Mouse (Mus musculus): Measurements from ENCODE around the gene Fam207a. TPM values are rescaled to one million over a fixed set of nuclear protein-coding genes. Genes with fewer than 3 reads are reported as not detected.

Gene Fam207a
- total and polyA plus RNA-seq, 3 experiments, result 14.5 to 122 (median 39.4) TPM

DNA sequence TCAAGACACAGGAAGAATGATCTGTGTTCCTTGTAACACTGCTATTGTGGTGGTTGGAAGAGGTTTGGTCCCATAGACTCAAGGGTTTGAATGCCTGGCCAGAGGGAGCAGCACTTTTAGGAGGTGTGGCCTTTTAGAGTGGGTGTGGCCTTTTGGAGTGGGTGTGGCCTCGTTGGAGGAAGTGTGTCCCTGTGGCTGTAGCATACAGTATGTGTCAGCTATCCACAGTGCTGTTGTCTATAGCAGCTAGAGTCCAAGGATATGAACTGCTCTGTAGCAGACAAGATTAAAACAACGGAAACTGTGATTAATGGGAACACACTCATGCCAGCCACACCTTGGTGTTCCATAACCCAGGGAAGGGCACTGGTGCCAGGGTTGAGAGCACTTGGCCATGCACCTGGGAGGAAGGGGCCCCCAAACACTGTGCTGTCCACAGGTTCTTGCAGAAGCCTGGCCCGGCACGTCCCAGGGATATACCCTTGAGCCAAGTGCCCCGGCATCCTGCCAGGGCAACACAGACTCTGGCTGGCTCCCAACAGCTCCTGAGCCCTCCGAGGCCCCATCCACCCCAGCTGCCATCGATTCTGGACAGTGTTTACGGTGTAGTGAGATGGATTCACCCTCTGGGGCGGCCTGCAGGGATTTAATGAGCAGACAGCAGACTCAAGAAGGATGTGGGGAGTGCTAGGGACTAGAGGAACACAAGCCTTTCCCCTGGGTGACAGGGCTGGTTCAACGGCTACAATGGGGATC, 51.2 kb downstream of the Fam207a start:
- no peaks in the 10 kb centered on the region for H3K36me3 ChIP-seq (replicated peaks)
- H3K27me3 ChIP-seq (ENCODE audit: insufficient read depth, low read length), result peaks cover 24% of the 10 kb centered on the region
- H3K9me3 ChIP-seq (replicated peaks), result no peaks in the 10 kb centered on the region
- TF ChIP-seq POLR2AphosphoS5 (IDR thresholded peaks at IDR 0.05; ENCODE audit: insufficient replicate concordance, low read depth, low read length) (no peak), CTCF (IDR thresholded peaks at IDR 0.05; ENCODE audit: low read depth, low read length) (no peak), TAL1 (conservative IDR thresholded peaks at IDR 0.05; ENCODE audit: low read depth, low read length) (no peak), GATA2 (IDR thresholded peaks at IDR 0.05; ENCODE audit: borderline replicate concordance, low read depth, low read length) (no peak)
- no peak for DNase-seq (ENCODE audit: low spot score)
- peak; percentile 22; the same call in 1 of the 2 replicates for ATAC-seq (ENCODE audit: extremely low read depth, insufficient number of reproducible peaks, low FRiP score, poor library complexity, severe bottlenecking)
- no peak overlapping the region for H3K4me3 ChIP-seq (ENCODE audit: low read depth, low read length)
- no peaks in the 10 kb centered on the region for H3K4me1 ChIP-seq (ENCODE audit: insufficient read depth, low read depth, low read length)

DNA sequence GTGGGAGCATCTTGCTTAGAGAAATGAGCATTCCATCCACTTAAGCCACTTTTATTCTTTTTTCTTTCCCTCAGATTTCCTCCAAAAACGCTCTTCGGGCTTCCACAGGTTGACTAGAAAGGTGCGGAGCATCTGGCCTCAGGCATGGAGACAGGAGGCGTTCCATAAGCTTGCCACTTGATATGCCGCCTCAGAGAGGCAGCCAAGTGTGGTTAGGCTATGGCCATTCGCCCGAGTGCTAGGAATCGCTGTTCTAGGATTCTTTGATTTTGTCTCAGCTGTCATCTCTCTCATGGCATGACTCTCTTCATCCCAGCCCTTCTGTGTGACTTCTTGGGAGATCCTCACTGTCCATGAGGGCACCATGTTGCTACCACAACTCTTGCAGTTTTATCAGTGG, 54.4 kb downstream of the Fam207a start:
- no peak for TF ChIP-seq POLR2AphosphoS5 (IDR thresholded peaks at IDR 0.05; ENCODE audit: insufficient replicate concordance, low read depth, low read length)
- TF ChIP-seq GATA1 (IDR thresholded peaks at IDR 0.05; ENCODE audit: borderline replicate concordance, low read length), result no peak
- no peak for TF ChIP-seq TAL1 (conservative IDR thresholded peaks at IDR 0.05; ENCODE audit: low read depth, low read length)
- no peak for TF ChIP-seq CTCF (IDR thresholded peaks at IDR 0.05; ENCODE audit: low read depth, low read length)
- no peak for TF ChIP-seq GATA2 (IDR thresholded peaks at IDR 0.05; ENCODE audit: borderline replicate concordance, low read depth, low read length)
- Histone ChIP-seq H3K9me3 (replicated peaks) (no peaks in the 10 kb centered on the region), H3K4me1 (ENCODE audit: insufficient read depth, low read depth, low read length) (no peaks in the 10 kb centered on the region), H3K36me3 (replicated peaks) (no peaks in the 10 kb centered on the region), H3K27me3 (ENCODE audit: insufficient read depth, low read length) (peaks cover 27% of the 10 kb centered on the region), H3K4me3 (ENCODE audit: low read depth, low read length) (no peak overlapping the region)
- DNase-seq (ENCODE audit: low spot score) (no peak), ATAC-seq (ENCODE audit: extremely low read depth, insufficient number of reproducible peaks, low FRiP score, poor library complexity, severe bottlenecking) (no peak)

DNA sequence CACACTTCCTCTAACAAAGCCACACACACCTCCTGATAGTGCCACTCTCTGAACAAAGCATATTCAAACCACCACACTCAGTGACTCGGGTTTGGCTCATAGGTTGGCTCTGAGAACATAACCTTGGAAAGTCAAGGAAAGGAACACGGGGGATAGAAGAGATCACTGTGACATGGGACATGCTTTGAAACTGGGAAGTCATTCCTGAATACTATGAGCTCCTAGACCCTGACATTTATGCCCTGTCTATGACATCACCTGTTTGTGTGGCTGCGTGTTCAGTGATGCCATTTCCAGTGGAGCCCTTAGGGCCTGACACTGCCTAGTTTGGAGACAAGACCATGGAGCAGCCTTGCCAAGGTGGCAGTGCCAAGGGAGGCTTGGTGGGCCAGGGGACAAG, 57.9 kb downstream of the Fam207a start:
- DNase-seq (ENCODE audit: low spot score), result no peak
- ATAC-seq (ENCODE audit: extremely low read depth, insufficient number of reproducible peaks, low FRiP score, poor library complexity, severe bottlenecking), result no peak

DNA sequence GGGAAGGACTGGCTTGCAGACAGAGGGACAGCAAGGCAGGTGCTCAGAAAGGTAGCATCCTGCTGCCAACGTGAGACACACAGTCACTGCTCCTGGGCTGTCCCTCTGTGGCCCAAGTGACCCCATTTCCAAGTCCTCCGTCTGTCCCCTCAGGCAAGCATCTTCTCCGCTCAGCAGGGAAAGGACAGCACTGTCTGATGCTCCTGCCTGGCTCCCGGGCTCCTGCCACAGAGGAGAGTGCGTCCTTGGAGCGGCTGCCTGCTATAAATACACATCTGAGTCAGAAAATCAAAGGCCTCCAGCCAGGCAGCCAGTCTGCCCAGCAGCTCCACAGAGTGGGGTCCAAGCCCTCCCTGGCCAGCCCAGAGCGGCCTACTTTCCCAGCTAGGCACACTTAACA, 59.1 kb downstream of the Fam207a start:
- H3K36me3 ChIP-seq (replicated peaks), result no peaks in the 10 kb centered on the region

More for the DNA sequence above, 57.9 kb downstream of the Fam207a start:
- Histone ChIP-seq H3K4me1 (ENCODE audit: insufficient read depth, low read depth, low read length) (no peaks in the 10 kb centered on the region), H3K9me3 (replicated peaks) (no peaks in the 10 kb centered on the region), H3K27me3 (ENCODE audit: insufficient read depth, low read length) (peaks cover 40% of the 10 kb centered on the region), H3K36me3 (replicated peaks) (no peaks in the 10 kb centered on the region), H3K4me3 (ENCODE audit: low read depth, low read length) (no peak overlapping the region)
- TF ChIP-seq POLR2AphosphoS5 (IDR thresholded peaks at IDR 0.05; ENCODE audit: insufficient replicate concordance, low read depth, low read length), result no peak
- TF ChIP-seq GATA1 (IDR thresholded peaks at IDR 0.05; ENCODE audit: borderline replicate concordance, low read length), result no peak
- TF ChIP-seq TAL1 (conservative IDR thresholded peaks at IDR 0.05; ENCODE audit: low read depth, low read length), result no peak
- no peak for TF ChIP-seq CTCF (IDR thresholded peaks at IDR 0.05; ENCODE audit: low read depth, low read length)
- TF ChIP-seq GATA2 (IDR thresholded peaks at IDR 0.05; ENCODE audit: borderline replicate concordance, low read depth, low read length), result no peak

DNA sequence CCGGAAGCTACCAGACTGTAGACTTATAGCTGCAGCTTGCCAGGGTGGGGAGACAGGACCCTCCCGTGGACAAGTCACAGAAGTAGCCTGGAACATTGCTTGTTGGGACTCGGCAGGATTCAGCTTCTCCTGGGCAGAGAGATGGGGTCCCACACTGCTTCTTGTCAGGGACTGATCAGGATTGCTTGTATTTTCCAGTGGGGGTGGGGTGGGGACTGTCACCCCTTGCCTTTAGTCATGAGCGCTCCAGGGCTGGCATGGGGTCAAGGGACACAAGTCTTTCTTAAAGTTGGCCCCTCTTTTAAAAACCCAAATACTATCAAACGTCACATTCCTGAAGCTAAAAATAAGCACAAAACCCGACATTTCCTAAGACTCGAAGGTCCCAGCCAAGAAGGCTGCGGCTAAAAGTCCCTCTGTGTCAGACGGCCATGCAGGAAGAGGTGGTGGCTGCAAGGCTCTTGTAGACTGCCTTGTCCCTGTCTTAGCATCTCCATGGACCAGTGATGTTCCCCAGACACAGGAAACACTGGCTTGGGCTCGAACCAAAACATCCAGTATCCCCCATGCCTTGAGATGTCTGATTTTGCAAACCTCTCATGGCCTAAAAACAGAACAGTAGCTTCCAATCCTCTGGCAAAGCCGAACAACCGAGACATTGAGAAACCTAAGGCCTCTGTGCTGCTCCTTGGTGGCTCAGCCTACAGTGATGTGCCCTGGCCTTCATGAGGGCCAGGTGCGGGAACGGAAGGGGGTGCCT, 60.2 kb downstream of the Fam207a start:
- H3K27me3 ChIP-seq (ENCODE audit: insufficient read depth, low read length), result peaks cover 46% of the 10 kb centered on the region
- H3K4me1 ChIP-seq (ENCODE audit: insufficient read depth, low read depth, low read length), result no peaks in the 10 kb centered on the region
- H3K4me3 ChIP-seq (ENCODE audit: low read depth, low read length), result no peak overlapping the region
- DNase-seq (ENCODE audit: low spot score) (no peak), ATAC-seq (ENCODE audit: extremely low read depth, insufficient number of reproducible peaks, low FRiP score, poor library complexity, severe bottlenecking) (no peak)
- H3K36me3 ChIP-seq (replicated peaks), result no peaks in the 10 kb centered on the region
- no peak for TF ChIP-seq POLR2AphosphoS5 (IDR thresholded peaks at IDR 0.05; ENCODE audit: insufficient replicate concordance, low read depth, low read length)
- TF ChIP-seq GATA2 (IDR thresholded peaks at IDR 0.05; ENCODE audit: borderline replicate concordance, low read depth, low read length), result no peak
- TF ChIP-seq TAL1 (conservative IDR thresholded peaks at IDR 0.05; ENCODE audit: low read depth, low read length), result no peak
- no peak for TF ChIP-seq GATA1 (IDR thresholded peaks at IDR 0.05; ENCODE audit: borderline replicate concordance, low read length)
- TF ChIP-seq CTCF (IDR thresholded peaks at IDR 0.05; ENCODE audit: low read depth, low read length), result no peak
- no peaks in the 10 kb centered on the region for H3K9me3 ChIP-seq (replicated peaks)

More for the DNA sequence above, 59.1 kb downstream of the Fam207a start:
- TF ChIP-seq GATA2 (IDR thresholded peaks at IDR 0.05; ENCODE audit: borderline replicate concordance, low read depth, low read length), result no peak
- TF ChIP-seq POLR2AphosphoS5 (IDR thresholded peaks at IDR 0.05; ENCODE audit: insufficient replicate concordance, low read depth, low read length), result no peak
- TF ChIP-seq CTCF (IDR thresholded peaks at IDR 0.05; ENCODE audit: low read depth, low read length), result no peak
- no peak for TF ChIP-seq GATA1 (IDR thresholded peaks at IDR 0.05; ENCODE audit: borderline replicate concordance, low read length)
- TF ChIP-seq TAL1 (conservative IDR thresholded peaks at IDR 0.05; ENCODE audit: low read depth, low read length), result no peak
- Histone ChIP-seq H3K4me3 (ENCODE audit: low read depth, low read length) (no peak overlapping the region; the same call in 1 of the 2 replicates), H3K27me3 (ENCODE audit: insufficient read depth, low read length) (peaks cover 44% of the 10 kb centered on the region), H3K9me3 (replicated peaks) (no peaks in the 10 kb centered on the region), H3K4me1 (ENCODE audit: insufficient read depth, low read depth, low read length) (no peaks in the 10 kb centered on the region)
- DNase-seq (ENCODE audit: low spot score), result no peak
- no peak for ATAC-seq (ENCODE audit: extremely low read depth, insufficient number of reproducible peaks, low FRiP score, poor library complexity, severe bottlenecking)

DNA sequence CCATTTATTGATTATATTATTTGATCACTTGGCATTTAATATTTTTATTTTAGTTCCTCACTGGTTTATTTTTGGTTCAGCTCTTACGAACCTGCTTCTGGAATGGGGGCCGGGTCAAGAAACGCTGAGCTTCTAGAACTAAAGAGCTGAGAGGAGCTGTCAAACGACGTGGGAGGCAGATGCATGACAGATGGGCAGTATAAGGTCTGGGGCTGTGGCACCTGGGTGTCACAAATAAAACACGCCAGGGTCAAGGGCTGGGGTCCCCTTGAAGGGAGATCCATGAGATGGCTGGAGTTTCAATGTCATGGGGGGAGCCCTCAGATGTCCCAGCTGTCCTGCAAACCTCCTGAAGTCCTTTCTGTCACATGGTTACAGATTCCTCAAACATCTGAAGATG, 60.8 kb downstream of the Fam207a start:
- H3K36me3 ChIP-seq (replicated peaks), result no peaks in the 10 kb centered on the region

More for the DNA sequence above, 60.8 kb downstream of the Fam207a start:
- Histone ChIP-seq H3K4me3 (ENCODE audit: low read depth, low read length) (no peak overlapping the region), H3K4me1 (ENCODE audit: insufficient read depth, low read depth, low read length) (no peaks in the 10 kb centered on the region), H3K9me3 (replicated peaks) (no peaks in the 10 kb centered on the region), H3K27me3 (ENCODE audit: insufficient read depth, low read length) (peaks cover 50% of the 10 kb centered on the region)
- DNase-seq (ENCODE audit: low spot score) (no peak), ATAC-seq (ENCODE audit: extremely low read depth, insufficient number of reproducible peaks, low FRiP score, poor library complexity, severe bottlenecking) (no peak)
- TF ChIP-seq GATA1 (IDR thresholded peaks at IDR 0.05; ENCODE audit: borderline replicate concordance, low read length), result no peak
- TF ChIP-seq CTCF (IDR thresholded peaks at IDR 0.05; ENCODE audit: low read depth, low read length), result no peak
- no peak for TF ChIP-seq GATA2 (IDR thresholded peaks at IDR 0.05; ENCODE audit: borderline replicate concordance, low read depth, low read length)
- TF ChIP-seq TAL1 (conservative IDR thresholded peaks at IDR 0.05; ENCODE audit: low read depth, low read length), result no peak
- TF ChIP-seq POLR2AphosphoS5 (IDR thresholded peaks at IDR 0.05; ENCODE audit: insufficient replicate concordance, low read depth, low read length), result no peak
